Mouse (Mus musculus): ENCODE results near the gene Omt2a.
"Not testable (repeated sequence)": the region's sequence is repeated elsewhere in the genome, so short reads cannot be mapped to it uniquely, and the experiment has no call there.

Omt2a gene

GRCm38 (mm10) chr9:78314696-78315095, at the start of gene Omt2a:
Gene Omt2a (minus strand): TSS chr9:78314796.
- no peak for DNase-seq (ENCODE audit: low spot score in 2 of 2)

- DNase-seq (ENCODE audit: low spot score in 2 of 2) = no peak
These were observed 48.8 kb upstream of the Omt2a start for GRCm38 (mm10) chr9:78363374-78363773.

- no peak for DNase-seq (ENCODE audit: low spot score in 2 of 2)
These were observed 45.9 kb upstream of the Omt2a start for GRCm38 (mm10) chr9:78360484-78360872.

- no peak for DNase-seq (ENCODE audit: low spot score in 2 of 2)
These were observed 45.3 kb upstream of the Omt2a start for GRCm38 (mm10) chr9:78359750-78360483.

GRCm38 (mm10) chr9:78358053-78358452, 43.5 kb upstream of the Omt2a start:
- peak in 1 of 2 experiments; percentile 55 for DNase-seq (ENCODE audit: low spot score in 2 of 2)

- no peak for DNase-seq (ENCODE audit: low spot score in 2 of 2)
These were observed 41.0 kb upstream of the Omt2a start, which contains the start of gene Gsta2 for GRCm38 (mm10) chr9:78355611-78356010. Gene Gsta2 (minus strand): TSS chr9:78355788.

GRCm38 (mm10) chr9:78354665-78355578, 40.3 kb upstream of the Omt2a start:
- no peak for DNase-seq (ENCODE audit: low spot score in 2 of 2)

- DNase-seq (ENCODE audit: low spot score in 2 of 2) = no peak
These were observed 37.1 kb upstream of the Omt2a start for GRCm38 (mm10) chr9:78351504-78352220.

GRCm38 (mm10) chr9:78350007-78350406, 35.4 kb upstream of the Omt2a start:
- not testable (repeated sequence) for DNase-seq (ENCODE audit: low spot score in 2 of 2)

GRCm38 (mm10) chr9:78349141-78349540, 34.5 kb upstream of the Omt2a start:
- DNase-seq (ENCODE audit: low spot score in 2 of 2) = not testable (repeated sequence)

- not testable (repeated sequence) for DNase-seq (ENCODE audit: low spot score in 2 of 2)
These were observed 33.8 kb upstream of the Omt2a start for GRCm38 (mm10) chr9:78348206-78349004.

- no peak for DNase-seq (ENCODE audit: low spot score in 2 of 2)
These were observed 32.4 kb upstream of the Omt2a start for GRCm38 (mm10) chr9:78347004-78347403.

GRCm38 (mm10) chr9:78345235-78345634, 30.6 kb upstream of the Omt2a start:
- not testable (repeated sequence) for DNase-seq (ENCODE audit: low spot score in 2 of 2)

GRCm38 (mm10) chr9:78343055-78343454, 28.5 kb upstream of the Omt2a start:
- not testable (repeated sequence) for DNase-seq (ENCODE audit: low spot score in 2 of 2)

GRCm38 (mm10) chr9:78342494-78342893, 27.9 kb upstream of the Omt2a start:
- DNase-seq (ENCODE audit: low spot score in 2 of 2) = not testable (repeated sequence)

GRCm38 (mm10) chr9:78340324-78340723, 25.7 kb upstream of the Omt2a start:
- DNase-seq (ENCODE audit: low spot score in 2 of 2) = peak; percentile 36 to 42

GRCm38 (mm10) chr9:78337050-78337449, 22.5 kb upstream of the Omt2a start:
- DNase-seq (ENCODE audit: low spot score in 2 of 2) = not testable (repeated sequence)

GRCm38 (mm10) chr9:78327289-78327688, 12.7 kb upstream of the Omt2a start, which contains the start of gene Omt2b:
Gene Omt2b (plus strand): TSS chr9:78327589.
- not testable (repeated sequence) for DNase-seq (ENCODE audit: low spot score in 2 of 2)

GRCm38 (mm10) chr9:78319499-78319898, 4.9 kb upstream of the Omt2a start:
- no peak for DNase-seq (ENCODE audit: low spot score in 2 of 2)

GRCm38 (mm10) chr9:78308122-78308521, 6.5 kb downstream of the Omt2a start:
- DNase-seq (ENCODE audit: low spot score in 2 of 2) = not testable (repeated sequence)

GRCm38 (mm10) chr9:78299143-78299542, 15.5 kb downstream of the Omt2a start:
- not testable (repeated sequence) for DNase-seq (ENCODE audit: low spot score in 2 of 2)

Data from cerebellum, postnatal 4 days (tissue).